Mouse (Mus musculus): ENCODE data around the gene Slc29a2.

Gene Slc29a2

DNA sequence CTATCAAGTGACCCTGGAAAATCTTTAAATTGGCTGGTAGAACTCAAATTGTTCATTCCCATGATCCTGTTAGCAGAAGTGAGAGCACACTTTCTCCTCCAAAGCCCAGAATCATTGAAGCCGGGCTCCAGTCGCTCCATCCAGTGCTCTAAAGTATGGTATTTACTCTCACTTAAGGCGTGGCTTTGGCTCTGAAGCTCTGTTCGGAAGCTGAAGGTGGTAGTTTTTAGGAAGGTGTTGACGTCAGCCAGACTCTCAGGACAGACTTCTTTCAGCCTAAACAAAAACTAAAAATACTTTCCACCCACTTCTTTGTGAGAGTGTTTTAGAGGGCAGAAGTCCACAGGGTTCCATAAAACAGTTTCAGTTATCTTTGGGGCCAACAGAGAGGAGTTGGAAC, 49.9 kb downstream of the Slc29a2 start:
- Histone ChIP-seq H3K36me3 (ENCODE audit: control insufficient read depth, insufficient read depth, low read length, poor library complexity, severe bottlenecking) (no peaks in the 10 kb centered on the region), H3K27me3 (ENCODE audit: control insufficient read depth, insufficient read depth, low read length, poor library complexity, severe bottlenecking) (peaks cover 2% of the 10 kb centered on the region; the same call in 1 of the 2 replicates)
- no peak for DNase-seq (ENCODE audit: low read depth, low spot score)

DNA sequence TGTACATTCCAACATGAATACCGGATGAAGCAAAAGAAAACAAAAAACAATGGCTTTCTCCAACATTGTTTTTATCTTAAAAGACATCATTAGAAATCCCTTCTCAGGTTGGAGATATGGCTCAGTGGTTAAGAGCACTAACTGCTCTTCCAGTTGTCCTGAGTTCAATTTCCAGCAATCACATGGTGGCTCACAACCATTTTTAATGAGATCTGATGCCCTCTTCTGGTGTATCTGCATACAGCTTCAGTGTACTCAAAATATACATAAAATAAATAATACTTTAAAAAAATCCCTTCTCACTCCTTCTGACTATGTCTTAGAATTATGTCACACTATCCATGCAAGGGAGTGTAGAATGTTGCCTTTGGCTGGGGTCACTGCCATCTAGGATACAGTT, 55.6 kb downstream of the Slc29a2 start:
- no peak for DNase-seq (ENCODE audit: low read depth, low spot score)
- Histone ChIP-seq H3K27me3 (ENCODE audit: control insufficient read depth, insufficient read depth, low read length, poor library complexity, severe bottlenecking) (no peaks in the 10 kb centered on the region), H3K36me3 (ENCODE audit: control insufficient read depth, insufficient read depth, low read length, poor library complexity, severe bottlenecking) (no peaks in the 10 kb centered on the region)

All from splenic B cell, adult 2 months (primary cell).